Mouse (Mus musculus): Measurements from ENCODE around the gene Selenbp1. TPM values are rescaled to one million over a fixed set of nuclear protein-coding genes. Genes with fewer than 3 reads are reported as not detected.

Gene Selenbp1
- 88.8 and 90.4 TPM in 2 replicates for polyA plus RNA-seq (2015; fragmentation: Nextera tagmentation; extraction: Ambion mirVana)

DNA sequence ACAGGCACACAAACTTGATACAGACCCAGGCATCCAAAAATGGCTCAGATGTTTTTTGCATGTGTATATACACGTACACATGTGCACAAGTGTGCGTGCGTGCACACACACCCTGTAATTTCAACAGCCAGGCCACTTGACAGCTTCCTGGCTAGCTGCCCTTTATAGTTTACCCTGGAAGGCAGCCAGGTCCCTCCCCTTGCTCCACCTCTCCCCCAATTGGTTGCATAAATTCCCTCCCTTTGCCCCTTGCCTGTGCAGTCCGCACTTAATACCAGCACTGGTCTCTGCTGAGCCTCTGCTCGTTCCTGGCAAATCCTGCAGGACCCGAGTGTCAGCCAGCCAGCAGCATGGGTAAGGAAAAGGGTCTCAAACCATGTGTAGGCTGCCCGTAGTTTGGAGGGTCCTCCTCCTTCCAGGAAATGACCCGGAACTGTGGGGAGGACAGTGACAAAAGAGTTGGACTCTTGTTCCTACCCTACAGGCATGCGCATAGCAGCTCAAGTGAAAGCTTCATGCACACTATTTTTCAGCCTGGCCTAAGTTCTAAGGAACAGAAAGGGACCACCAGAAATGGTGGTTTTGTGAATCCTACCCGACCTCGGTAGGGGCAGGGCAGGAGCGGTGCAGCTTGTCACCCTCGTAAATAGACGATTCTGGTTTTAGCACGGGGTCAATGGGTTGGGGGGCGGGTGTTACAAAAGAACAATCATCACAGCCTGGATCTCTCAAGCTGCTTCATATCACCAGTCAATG, at the start of gene Selenbp1:
Gene Selenbp1, plus strand, starts transcription at position 248 of the 756 bp plus-strand sequence.

DNA sequence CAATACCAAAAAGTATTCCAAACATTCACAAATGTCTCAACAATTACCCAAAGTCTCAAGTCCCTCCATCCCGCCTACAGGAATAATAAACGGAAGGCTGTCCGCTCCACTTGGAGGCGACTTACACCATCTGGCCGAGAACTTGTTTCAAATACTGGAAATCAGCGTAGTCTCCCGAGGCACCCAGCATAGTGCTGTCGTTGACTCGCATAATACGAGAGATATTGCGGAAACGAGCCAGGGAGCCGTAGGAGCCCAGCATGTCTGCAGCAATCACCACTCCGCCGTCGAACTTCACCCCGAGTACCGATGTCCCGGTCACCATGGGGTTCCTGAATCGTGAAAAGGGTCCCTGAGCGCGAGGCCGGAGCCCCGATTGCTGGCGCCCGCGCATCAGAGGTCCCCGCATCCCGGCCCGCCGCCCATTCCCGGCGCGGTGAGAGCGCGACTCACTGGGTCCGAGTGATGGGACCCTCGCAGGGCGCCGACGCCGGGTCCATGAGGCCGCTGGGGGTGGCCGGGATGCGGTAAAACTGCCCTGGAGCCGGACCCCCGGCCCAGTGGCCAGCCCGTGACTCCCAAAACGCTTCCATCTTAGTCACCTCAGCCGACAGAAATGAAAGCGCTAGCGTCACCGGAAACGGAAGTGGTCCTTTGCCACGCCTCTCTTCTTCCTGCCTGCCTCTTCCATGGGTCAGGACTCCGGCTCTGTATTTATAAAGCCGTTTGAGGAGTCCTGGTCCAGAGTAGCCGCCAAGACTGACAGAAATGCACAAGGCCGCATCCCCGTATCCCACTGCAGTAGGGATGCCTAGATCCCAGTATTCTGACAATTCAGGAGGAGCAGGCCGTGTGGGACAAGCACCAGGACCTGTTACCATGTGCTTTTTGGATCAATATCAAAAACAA, 46.3 kb upstream of the Selenbp1 start, which contains the start of gene Psmb4:
Gene Psmb4, minus strand, starts transcription at position 646 of the 909 bp plus-strand sequence.

DNA sequence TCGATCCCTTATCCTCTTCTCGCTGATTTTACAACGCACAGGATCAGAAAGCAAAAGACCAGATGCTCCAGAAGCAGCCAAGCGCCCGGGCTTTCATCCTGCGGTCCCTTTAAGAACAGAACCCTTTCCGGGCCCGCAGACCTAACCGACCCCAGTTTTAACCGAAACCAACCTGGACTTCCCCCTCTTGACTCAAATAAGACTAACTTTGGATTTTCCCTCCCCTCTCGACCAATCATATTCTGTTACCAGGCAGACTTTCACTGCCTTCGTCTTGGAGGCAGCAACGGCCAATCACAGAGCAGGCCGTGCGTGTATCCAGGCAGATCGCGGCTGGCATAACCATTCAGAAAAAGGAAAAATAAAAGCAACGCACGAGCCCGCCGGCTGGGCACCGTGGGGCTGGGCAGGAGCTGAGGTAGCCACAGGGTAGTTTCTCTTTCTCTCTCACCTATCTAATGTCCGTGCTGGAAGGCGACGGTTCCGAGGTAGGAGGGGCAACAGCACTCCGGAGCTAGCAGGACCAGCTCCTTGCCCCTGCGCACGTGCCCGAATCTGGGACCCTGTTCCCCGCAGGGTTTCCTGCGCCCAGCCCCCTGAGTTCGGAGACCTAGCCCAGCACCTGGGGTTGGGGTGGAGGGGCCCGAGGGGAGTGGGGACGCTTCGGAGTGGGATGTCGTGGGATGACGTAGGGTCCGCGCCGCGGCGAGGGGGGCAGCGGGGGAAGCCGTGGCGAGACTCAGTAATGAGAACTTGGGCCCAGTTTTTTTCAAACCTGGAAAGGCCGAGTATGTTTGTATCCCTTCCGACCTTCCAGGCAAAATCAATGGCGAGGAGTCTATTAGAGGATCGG, 21.1 kb downstream of the Selenbp1 start, which contains the start of gene Rfx5:
Gene Rfx5, plus strand, starts transcription at position 312 of the 853 bp plus-strand sequence.

DNA sequence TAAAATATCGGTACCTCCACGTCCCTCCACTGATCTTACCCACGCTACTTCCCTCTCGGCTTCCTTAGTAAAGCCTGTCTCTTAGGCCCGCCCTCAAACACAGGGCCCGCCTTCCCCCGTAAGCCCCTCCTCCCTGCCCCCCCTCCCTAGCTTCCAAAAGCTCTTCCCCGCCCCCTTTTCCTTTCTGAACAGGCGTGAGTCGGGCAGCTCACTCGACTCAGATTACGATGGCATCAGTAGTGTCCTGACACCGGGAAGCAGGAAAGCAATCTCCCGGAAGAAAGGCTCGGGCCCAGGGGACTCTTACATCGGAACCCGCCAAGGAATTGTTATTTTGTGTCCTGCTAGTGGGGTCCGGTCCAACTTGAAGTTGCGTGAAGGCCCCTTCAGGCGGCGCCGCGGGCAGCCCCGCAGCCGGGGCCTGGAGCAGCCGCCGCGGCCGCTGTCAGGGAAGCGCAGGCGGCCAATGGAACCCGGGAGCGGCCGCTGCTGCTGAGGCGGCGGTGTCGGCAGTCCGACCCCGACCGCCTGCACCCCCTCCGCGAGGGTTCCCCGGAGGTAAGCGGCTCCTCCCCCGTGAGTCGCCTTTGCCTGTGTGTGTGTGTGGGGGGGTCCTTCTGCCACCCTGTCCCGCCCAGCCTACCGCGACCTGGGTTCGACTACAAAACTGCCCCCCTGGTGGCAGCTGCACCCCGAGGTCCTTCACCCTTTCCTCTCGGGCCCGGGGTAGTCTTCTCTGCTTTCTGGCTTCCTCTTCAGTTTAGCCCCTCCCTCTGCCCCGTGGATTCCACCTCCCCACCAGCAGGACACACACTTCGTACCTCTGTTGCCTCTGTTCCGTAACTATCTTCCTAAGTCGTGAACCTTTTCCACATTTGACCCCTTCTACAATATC, 41.9 kb downstream of the Selenbp1 start, which contains the start of gene Pi4kb:
Gene Pi4kb, plus strand, starts transcription at position 204 of the 895 bp plus-strand sequence.

Other genes starting within 250 kb of the Selenbp1 start
- 1.6 and 1.8 TPM in 2 replicates for gene Selenbp2, start 239.5 kb upstream of the Selenbp1 start, polyA plus RNA-seq (2015; fragmentation: Nextera tagmentation; extraction: Ambion mirVana)
- 1.9 and 2.2 TPM in 2 replicates for gene Cgn, start 146.6 kb upstream of the Selenbp1 start, polyA plus RNA-seq (2015; fragmentation: Nextera tagmentation; extraction: Ambion mirVana)
- 6.2 TPM in 2 replicates for gene Pogz, start 95.5 kb upstream of the Selenbp1 start, polyA plus RNA-seq (2015; fragmentation: Nextera tagmentation; extraction: Ambion mirVana)
- gene Psmb4, start 46.1 kb upstream of the Selenbp1 start, polyA plus RNA-seq (2015; fragmentation: Nextera tagmentation; extraction: Ambion mirVana): 256 TPM in 2 replicates
- 2.4 and 3.7 TPM in 2 replicates for gene Rfx5, start 21.0 kb downstream of the Selenbp1 start, polyA plus RNA-seq (2015; fragmentation: Nextera tagmentation; extraction: Ambion mirVana)
- gene Pi4kb, start 41.7 kb downstream of the Selenbp1 start, polyA plus RNA-seq (2015; fragmentation: Nextera tagmentation; extraction: Ambion mirVana): 9.8 and 9.9 TPM in 2 replicates
- 9.0 and 9.9 TPM in 2 replicates for gene Zfp687, start 82.4 kb downstream of the Selenbp1 start, polyA plus RNA-seq (2015; fragmentation: Nextera tagmentation; extraction: Ambion mirVana)
- gene Psmd4, start 109.6 kb downstream of the Selenbp1 start, polyA plus RNA-seq (2015; fragmentation: Nextera tagmentation; extraction: Ambion mirVana): 183 and 187 TPM in 2 replicates
- gene Pip5k1a, start 173.9 kb downstream of the Selenbp1 start, polyA plus RNA-seq (2015; fragmentation: Nextera tagmentation; extraction: Ambion mirVana): 13.8 and 15.1 TPM in 2 replicates
- 49.8 and 56.7 TPM in 2 replicates for gene Vps72, start 178.0 kb downstream of the Selenbp1 start, polyA plus RNA-seq (2015; fragmentation: Nextera tagmentation; extraction: Ambion mirVana)
- 1.3 and 2.1 TPM in 2 replicates for gene Tmod4, start 191.4 kb downstream of the Selenbp1 start, polyA plus RNA-seq (2015; fragmentation: Nextera tagmentation; extraction: Ambion mirVana)
- 42.9 and 44.7 TPM in 2 replicates for gene Scnm1, start 201.0 kb downstream of the Selenbp1 start, polyA plus RNA-seq (2015; fragmentation: Nextera tagmentation; extraction: Ambion mirVana)
- 7.0 and 9.5 TPM in 2 replicates for gene Lysmd1, start 201.0 kb downstream of the Selenbp1 start, polyA plus RNA-seq (2015; fragmentation: Nextera tagmentation; extraction: Ambion mirVana)
- gene Tnfaip8l2, start 209.3 kb downstream of the Selenbp1 start, polyA plus RNA-seq (2015; fragmentation: Nextera tagmentation; extraction: Ambion mirVana): 22.2 and 26.2 TPM in 2 replicates
- 0.72 and 0.96 TPM in 2 replicates for gene Sema6c, start 227.4 kb downstream of the Selenbp1 start, polyA plus RNA-seq (2015; fragmentation: Nextera tagmentation; extraction: Ambion mirVana)